Mouse (Mus musculus) bone marrow macrophage, adult 2 months (primary cell): ENCODE measurements around the gene Atp1a4. TPM values are rescaled to one million over a fixed set of nuclear protein-coding genes. Genes with fewer than 3 reads are reported as not detected.

Source experiments
- H3K27ac ChIP-seq: 2 replicates; pipeline ENCODE4 v1.5.1; 2012; ENCODE audit warnings: low read depth, low read length; ENCODE audit not compliant: insufficient read depth
- H3K4me1 ChIP-seq: 2 replicates; pipeline ENCODE4 v1.6.1; 2012; ENCODE audit warnings: low read length; ENCODE audit not compliant: control insufficient read depth, insufficient read depth
- H3K4me3 ChIP-seq: 2 replicates; pipeline ENCODE4 v1.5.1; 2012; ENCODE audit warnings: mild to moderate bottlenecking, low read length, moderate library complexity; ENCODE audit not compliant: insufficient read depth
- CTCF ChIP-seq: IDR thresholded peaks from 2 replicates; pipeline ENCODE4 v1.5.1; 2012; ENCODE audit warnings: low read depth, mild to moderate bottlenecking, low read length, moderate library complexity
- POLR2A ChIP-seq: IDR thresholded peaks from 2 replicates; pipeline ENCODE4 v1.6.1; 2012; ENCODE audit warnings: mild to moderate bottlenecking, low read depth, low read length, borderline replicate concordance
- polyA plus RNA-seq: library from polyadenylated mRNA; stranded (reverse); fragments of >200 nt; gene quantifications from 2 replicates; pipeline ENCODE4 v1.2.4, GENCODE M21; 2012; ENCODE audit not compliant: missing spikeins, insufficient read depth, insufficient read length

The Atp1a4 gene
- polyA plus RNA-seq, 1 experiment, result not detected

GRCm38 (mm10) chr1:172299528-172299927, 41.3 kb upstream of the Atp1a4 start:
- Histone ChIP-seq H3K4me3 (no peak overlapping the region), H3K4me1 (peaks cover 12% of the 10 kb centered on the region), H3K27ac (no peak overlapping the region)
- TF ChIP-seq CTCF (no peak), POLR2A (no peak)

- Histone ChIP-seq H3K27ac (no peak within 1 kb of the TSS), H3K4me3 (no peak within 1 kb of the TSS), H3K4me1 (peaks cover 5% of the 10 kb centered on the region)
- TF ChIP-seq POLR2A (no peak), CTCF (no peak)
Observed at GRCm38 (mm10) chr1:172297611-172298537, 39.7 kb upstream of the Atp1a4 start, which contains the start of gene Atp1a2. TSS of gene Atp1a2 (minus strand) at chr1:172298064.

GRCm38 (mm10) chr1:172296816-172297510, 38.7 kb upstream of the Atp1a4 start:
- H3K4me3 ChIP-seq, result no peak overlapping the region
- TF ChIP-seq POLR2A (no peak), CTCF (no peak)
- H3K27ac ChIP-seq, result no peak overlapping the region
- no peaks in the 10 kb centered on the region for H3K4me1 ChIP-seq

GRCm38 (mm10) chr1:172295751-172296197, 37.6 kb upstream of the Atp1a4 start:
- no peaks in the 10 kb centered on the region for H3K4me1 ChIP-seq
- H3K4me3 ChIP-seq, result no peak overlapping the region
- H3K27ac ChIP-seq, result no peak overlapping the region
- no peak for TF ChIP-seq POLR2A

GRCm38 (mm10) chr1:172293449-172293848, 35.2 kb upstream of the Atp1a4 start:
- Histone ChIP-seq H3K27ac (no peak overlapping the region), H3K4me3 (no peak overlapping the region), H3K4me1 (no peaks in the 10 kb centered on the region)
- TF ChIP-seq CTCF, result no peak
- no peak for TF ChIP-seq POLR2A

- H3K27ac ChIP-seq, result no peak overlapping the region
- no peak overlapping the region for H3K4me3 ChIP-seq
- no peaks in the 10 kb centered on the region for H3K4me1 ChIP-seq
- TF ChIP-seq POLR2A (no peak), CTCF (no peak)
Observed at GRCm38 (mm10) chr1:172292880-172293279, 34.7 kb upstream of the Atp1a4 start.

- no peak overlapping the region for H3K4me3 ChIP-seq
- TF ChIP-seq POLR2A (no peak), CTCF (no peak)
- H3K27ac ChIP-seq, result no peak overlapping the region
- no peaks in the 10 kb centered on the region for H3K4me1 ChIP-seq
Observed at GRCm38 (mm10) chr1:172289617-172289946, 31.4 kb upstream of the Atp1a4 start.

GRCm38 (mm10) chr1:172288900-172289616, 30.8 kb upstream of the Atp1a4 start:
- no peak overlapping the region for H3K4me3 ChIP-seq
- no peak overlapping the region for H3K27ac ChIP-seq
- H3K4me1 ChIP-seq, result no peaks in the 10 kb centered on the region
- no peak for TF ChIP-seq CTCF
- no peak for TF ChIP-seq POLR2A

- Histone ChIP-seq H3K27ac (no peak overlapping the region), H3K4me1 (no peaks in the 10 kb centered on the region), H3K4me3 (no peak overlapping the region)
- TF ChIP-seq CTCF (no peak), POLR2A (no peak)
Observed at GRCm38 (mm10) chr1:172286740-172287139, 28.5 kb upstream of the Atp1a4 start.

GRCm38 (mm10) chr1:172284221-172284620, 26.0 kb upstream of the Atp1a4 start:
- TF ChIP-seq POLR2A (no peak), CTCF (no peak)
- H3K27ac ChIP-seq, result no peak overlapping the region
- H3K4me1 ChIP-seq, result no peaks in the 10 kb centered on the region
- no peak overlapping the region for H3K4me3 ChIP-seq
